Mouse (Mus musculus) kidney, adult 11 months (tissue): ENCODE data around the gene Sox5.

ENCODE experiments used
- DNase-seq: peaks from one replicate; pipeline ENCODE4 v3.0.0; 2022

Gene Sox5

DNA sequence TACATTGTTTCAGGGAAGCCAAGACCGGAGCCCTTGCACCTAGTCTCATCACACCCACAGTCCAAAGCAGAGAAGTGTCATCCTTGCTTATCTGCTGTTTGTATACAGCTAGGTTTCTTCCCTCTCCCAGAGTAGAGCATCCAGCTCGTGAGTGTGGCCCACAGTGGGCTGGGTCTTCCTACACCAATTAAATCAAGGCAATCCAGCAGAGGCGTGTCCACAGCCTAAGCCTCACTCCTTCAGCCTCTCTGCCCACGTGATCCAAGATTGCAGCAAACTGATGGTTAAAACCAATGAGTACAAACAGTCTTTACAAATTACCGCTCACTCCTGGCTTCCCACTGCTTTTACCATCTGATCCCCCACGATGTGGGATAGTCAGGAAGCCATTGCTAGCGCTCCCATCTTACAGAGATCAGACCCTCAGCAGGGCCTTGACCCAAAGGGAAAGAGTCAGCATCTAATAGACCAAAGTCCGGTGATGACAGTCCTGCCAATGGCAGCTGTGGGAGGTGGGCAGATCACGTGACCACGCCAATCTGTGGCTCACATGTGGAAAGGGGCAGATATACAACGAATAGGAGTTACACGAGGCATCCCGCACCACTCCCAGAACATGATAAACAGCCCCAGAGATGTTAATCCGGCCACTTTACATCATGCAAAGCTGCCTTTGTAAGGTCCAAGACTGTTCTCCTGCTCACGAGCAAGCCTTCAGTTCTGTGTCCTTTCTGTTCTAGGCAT lies 9.4 kb downstream of the Sox5 start:
- no peak for DNase-seq

DNA sequence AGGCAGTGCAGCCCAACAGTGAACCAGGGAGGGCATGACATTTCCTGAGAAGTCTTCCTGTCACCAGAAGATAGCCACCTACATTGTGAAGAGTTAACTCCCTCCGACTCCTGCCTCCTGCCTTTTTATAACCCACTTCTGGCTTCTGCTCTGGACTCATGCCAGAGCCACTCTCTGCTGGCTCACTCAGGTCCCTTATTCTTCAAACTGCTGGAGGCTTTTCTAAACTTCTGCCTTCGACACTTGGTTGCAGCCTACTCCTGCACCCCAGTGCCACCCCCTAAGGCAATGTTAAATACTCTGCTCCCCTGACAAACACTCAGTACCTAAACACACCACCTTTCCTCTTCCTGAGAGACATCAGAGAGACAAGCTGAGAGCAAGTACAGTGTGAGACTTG lies 12.7 kb downstream of the Sox5 start:
- no peak for DNase-seq

DNA sequence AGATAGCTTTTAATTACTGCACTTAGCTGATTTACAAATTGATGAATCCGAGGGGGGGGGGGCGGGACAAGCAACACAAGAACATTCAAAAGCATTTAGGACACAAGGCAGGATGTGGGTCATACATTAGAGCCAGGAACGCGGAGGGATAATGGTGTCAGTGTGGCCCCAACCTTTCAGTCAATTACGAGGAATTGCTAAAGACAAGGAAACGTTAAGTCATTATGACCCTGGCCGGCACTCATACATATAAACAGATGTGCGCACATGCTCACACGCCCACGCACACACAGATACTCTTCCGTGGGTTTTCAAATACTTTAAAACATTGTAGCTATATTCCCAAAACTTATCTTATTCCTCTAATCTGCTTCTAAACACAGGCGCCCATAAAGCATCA lies 19.9 kb downstream of the Sox5 start:
- DNase-seq = no peak

DNA sequence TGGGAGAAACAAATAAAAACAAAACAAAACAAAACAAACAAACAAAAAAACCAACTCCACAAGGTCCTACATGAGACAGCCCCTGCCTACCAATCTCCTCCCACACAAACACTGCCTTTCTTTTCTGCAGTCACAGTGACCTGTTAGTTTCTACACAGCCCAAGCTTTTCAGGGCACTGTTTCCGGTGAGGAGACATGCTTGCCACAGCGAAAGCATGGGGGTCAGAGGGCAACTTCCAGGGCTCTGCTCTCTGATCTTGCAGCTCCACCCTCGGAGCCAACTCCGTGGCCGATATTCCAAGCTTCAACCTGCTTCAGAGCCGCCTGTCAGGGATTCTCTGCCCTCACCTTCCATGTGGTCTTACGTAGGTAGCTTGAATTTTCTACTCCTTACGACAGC lies 22.6 kb downstream of the Sox5 start:
- no peak for DNase-seq

DNA sequence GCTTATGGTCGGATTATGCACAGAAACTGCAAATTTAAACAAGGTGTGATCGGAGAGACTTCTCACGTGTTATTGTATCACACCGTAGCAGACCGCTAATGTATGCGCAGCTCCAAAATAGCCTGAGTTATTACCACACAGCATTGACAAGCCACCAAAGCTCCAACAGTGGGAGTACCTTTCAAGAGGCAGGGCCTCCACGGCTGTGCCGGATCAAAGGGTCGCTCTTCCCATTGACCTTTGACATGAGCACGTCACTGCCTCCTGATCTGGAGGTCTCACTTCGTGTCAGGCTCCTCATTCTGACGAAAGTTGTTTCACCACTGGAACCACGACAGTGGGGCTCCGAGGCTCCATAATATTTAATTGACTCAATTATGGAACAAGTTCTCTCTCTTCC lies 24.4 kb downstream of the Sox5 start:
- DNase-seq = no peak

DNA sequence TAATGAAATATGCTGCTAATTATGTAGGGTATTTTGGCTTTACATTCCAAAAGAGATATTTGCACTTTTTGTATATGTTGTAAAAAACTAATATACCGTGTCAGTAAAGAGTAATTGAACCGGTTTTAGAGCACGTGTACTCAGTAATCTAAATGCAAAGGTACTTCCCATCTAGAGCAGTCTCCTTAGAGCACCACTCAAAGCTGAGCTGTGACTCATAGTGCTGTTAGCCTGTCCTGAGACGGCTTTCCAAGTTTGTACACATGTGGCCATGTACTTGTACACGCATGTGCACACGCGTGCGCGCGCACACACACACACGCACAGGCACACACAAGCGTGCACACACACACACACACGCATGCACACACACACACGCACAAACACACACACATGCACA lies 25.3 kb downstream of the Sox5 start:
- DNase-seq = no peak

DNA sequence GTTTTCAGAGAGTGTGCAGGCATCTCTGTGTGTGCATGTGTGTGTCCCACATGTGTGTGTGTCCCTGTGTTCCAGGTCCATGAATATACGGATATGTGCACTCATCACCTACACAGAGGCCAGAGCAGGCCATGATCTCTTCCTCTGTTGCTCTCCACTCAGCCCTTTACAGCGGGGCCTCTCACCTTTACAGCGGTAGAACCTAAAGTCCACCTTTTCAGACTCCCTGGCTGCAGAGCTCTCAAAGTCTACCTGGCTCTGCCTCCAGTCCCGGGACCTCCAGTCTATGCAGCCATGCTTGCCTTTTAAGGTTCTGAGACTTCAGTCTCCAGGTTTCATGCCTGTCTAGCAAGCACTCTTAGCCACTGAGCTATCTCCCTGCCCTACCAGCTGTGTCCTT lies 26.5 kb downstream of the Sox5 start:
- DNase-seq = no peak

DNA sequence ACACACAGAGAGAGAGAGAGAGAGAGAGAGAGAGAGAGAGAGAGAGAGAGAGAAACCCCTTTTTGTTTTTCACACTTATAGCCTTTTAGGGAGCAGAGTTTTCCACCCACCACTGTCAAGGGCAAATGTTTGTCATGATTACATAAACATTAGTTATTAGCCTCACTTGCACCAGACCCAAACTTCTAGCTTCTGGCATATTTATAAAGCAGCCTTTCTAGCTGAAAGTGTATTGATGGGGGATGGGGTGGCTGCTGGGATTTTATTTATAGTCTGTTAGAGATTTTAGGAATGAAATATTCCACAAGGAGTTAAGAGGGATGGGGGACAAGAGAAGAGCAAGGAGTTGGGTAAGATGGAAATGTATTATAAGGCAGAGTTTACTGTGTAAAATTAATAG lies 27.4 kb downstream of the Sox5 start:
- DNase-seq = no peak

DNA sequence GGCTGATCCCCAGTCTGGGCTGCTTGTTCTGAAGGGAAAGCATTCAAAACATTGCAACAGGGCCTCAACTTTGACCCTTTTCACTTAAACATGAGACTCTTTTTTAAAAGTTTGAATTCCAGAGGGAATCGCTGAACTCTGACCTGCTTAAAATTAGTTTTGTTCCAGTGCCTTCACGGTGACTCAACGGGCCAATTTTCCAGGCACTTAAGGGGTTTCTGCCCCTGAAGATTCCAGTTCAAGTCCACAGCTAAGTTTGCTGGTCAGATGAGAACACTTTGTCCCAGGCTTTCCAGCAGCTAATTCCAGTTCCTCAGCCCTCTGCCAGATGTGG lies 27.8 kb downstream of the Sox5 start:
- DNase-seq = peak; percentile 34

DNA sequence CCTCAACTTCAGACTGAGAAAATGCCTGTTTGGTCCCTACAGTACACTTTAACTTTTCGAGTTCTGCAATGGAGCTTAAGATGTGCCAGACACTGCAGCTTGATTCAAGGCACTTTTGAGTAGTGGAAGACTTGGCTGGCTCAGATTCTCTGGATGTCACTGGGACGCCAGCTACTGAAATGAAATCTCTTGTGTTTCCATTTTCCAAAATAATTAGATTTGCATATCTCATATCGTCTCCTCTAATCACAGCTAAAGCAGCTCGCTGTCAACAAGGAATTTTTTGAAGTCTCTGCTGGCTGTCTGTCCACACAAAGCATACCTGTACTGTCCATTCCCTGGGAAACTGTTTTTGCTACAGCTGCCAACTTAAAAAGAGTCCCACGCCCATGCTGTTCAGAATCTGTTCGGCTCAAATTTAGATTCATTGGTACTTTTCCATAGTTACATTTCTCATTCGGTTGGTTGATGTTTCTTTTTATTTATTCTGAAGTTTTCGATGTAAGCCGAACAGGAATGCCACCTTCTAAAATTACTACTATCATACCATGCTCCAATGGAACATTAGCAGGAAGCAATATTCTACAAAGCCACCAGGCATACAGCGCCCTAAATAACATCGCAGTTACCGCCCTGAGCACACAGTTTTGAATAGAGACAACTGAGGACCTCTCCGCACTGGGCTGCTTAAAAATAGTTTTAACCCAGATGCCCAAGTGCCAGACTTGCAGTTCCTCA lies 28.4 kb downstream of the Sox5 start:
- DNase-seq = no peak

DNA sequence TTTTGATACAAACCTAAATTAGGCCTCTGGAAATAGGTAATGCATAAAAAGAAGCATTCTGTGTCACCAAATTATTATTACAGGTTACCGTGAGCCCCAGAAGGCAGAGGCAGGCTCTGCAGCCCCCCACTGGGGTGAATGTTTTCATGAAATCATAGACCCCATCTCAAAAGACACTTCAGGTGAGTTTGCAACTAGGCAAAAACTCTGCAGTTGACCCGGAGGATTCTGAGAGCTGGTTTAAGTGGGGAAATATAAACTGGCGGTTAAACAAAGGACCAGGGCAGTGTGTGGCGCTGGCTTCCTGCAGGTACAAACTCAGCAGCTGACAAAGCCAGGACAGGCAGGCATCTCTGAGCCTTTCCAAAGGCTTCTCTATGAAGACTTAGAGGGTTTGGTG lies 30.2 kb downstream of the Sox5 start:
- DNase-seq = no peak

DNA sequence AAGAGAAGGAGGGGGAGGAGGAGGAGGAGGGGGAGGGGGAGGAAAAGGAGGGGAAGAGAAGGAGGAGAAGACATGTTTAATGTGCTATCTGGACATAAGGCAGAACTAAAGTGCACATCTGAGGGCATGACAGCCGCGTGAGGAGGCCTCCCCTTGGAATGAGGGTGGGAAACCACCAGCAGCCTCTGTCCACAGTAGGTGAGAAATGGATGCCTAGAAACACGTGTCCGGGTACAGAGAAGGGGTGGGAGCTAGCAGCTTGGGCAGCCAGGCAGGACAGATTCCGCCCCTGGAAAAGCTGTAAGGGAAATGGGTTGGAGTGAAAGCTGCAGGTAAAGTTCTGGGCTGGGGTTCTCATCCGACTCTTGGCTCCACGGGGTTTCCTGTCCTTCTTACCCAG lies 31.6 kb downstream of the Sox5 start:
- no peak for DNase-seq

DNA sequence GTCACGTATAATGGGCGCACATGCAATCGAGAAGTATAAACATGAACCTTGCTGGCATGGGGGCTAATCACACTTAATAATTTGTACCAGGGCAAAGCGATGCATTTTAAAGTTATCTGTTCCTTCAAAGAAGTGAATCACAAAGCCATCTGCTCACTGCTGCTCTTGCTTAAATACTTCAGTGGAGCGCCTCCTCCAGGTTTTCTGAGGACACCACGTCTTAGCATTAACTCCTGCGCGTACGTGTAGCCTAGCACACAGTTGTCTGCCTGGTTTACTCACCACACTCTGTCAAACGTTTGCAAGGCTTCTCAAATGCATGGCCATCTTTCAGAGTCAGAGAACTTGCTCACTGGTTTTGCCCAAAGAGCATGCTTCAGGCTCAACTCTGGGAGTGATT lies 35.3 kb downstream of the Sox5 start:
- DNase-seq = no peak

DNA sequence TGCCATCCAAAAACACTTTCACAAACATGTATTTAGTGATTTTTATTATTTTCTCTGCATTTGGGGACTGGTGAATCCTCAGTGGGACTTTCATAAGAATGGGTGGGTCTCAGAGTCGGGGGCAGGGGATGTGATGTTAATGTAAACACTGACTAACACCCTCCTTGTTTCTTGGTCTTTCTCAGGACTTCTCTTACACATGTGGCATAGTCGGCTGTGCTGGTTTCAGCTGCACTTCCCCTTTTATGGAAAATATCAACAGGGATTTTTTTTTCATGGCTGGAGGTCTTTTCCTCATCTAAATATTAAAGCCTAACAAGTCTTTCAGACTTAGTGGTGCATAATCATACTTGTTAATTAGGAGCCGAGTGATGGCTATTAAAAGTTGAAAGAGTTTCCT lies 39.2 kb downstream of the Sox5 start:
- no peak for DNase-seq

DNA sequence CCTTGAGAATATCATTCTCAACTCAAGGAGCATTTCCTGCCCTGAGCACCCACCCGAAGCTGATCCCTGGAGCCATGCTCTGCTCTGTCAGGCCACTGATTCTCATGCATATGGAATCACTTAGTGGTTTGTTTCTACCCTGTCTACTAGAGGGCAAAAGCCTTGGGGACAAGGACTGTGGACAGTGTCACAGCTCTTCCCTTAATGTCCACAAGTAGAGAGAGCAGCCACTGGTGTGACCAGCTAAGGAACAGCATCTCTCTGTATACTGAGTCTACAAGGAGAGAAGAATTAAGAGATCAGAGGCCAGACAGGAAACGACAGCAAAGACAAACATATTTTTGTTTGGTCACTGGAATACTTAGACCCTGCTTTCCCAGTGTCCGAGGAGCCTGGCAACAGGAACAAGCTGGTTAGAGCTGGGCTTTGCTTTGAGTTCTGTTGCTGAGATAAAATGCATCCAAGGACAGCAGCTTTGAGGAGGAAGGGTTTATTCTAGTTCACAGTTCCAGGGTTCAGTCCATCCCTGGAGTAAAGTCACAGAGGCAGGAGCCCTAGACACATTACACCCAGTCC lies 40.6 kb downstream of the Sox5 start:
- no peak for DNase-seq

DNA sequence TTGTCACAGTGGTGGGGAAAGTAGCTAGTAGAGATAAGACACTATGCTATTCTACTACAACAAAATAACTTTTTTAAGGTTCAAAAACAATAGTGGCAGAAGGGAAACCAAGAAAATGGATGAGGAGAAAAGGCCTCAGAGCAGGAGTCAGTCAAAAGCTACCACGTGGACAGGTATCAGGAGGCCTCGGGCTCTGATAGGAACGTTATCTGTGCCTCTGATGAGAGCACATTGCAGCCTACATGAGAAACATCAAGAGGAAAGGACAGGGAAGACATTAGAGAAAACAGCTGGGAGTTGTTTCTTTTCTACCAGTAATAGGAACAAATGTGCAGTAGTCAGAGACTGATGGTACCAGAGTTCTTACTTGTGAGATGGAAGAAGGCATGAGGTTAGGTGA lies 41.4 kb downstream of the Sox5 start:
- no peak for DNase-seq

DNA sequence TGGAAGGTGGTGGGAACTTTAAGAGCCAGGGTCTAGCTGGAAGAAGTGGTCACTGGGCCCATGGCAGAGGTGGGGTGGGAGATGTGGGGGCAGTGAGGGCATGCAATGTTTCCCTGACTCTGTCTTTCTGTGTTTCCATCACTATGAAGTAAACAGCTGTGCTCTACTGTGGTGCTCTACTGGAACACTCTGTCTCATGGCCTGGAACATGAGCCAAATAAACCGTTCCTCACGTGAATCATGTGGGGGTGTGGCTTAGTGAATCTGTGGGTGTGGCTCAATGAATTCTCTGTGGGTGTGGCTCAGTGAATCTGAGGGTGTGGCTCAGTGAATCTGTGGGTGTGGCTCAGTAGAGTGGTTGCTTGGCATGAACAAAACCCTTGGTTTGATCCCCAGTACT lies 42.0 kb downstream of the Sox5 start:
- no peak for DNase-seq

DNA sequence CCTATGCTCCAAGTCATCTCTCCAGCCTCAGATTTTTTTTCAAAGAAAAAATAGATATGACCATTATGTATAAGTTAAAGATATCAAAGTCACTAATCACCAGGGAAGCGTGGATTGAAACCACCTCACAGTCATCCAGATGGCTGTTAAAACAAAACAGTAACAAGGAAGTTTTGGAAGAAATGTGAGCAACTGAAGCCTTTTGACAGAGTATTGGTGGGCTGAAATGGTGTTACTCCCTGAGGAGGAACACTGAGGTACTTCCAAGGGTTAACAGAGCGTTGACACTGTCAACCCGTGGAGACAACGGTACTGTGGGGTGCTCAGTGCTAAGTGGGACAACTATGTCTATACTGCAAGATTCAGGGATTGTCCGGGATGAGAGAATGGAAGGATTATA lies 44.0 kb downstream of the Sox5 start:
- DNase-seq = no peak

DNA sequence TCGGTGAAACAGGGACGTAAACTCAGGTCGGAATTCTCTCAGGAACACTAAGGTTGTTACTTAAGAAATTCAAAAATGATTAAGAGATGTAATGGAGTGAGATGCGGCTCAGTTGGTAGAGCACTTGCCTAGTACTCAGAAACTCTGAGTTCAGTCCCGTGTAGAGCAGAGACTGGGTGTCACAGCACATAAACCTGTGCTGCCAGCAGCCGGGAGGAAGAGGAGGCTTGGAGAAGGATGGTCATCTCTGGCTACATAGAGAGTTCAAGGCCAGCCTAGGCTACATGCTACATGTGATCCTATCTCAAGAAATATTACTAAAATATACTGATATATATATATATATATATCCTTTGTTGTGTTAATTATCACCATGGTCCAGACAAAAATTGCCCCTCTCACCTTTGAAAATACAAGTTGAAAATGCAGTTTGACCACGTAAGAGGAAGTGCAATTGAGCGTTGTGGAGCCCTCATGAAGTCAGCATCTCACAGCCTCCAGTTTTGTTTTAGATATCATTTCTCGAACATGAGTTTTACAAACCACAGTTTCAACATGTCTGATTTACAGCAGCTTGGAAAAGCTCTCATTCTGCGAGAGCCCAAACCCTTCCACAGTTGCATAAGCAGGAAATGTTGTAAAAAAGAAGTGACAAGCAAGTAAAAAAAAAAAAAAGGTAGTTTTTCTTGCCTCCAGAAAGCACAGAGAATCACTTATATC lies 50.4 kb downstream of the Sox5 start:
- DNase-seq = no peak

DNA sequence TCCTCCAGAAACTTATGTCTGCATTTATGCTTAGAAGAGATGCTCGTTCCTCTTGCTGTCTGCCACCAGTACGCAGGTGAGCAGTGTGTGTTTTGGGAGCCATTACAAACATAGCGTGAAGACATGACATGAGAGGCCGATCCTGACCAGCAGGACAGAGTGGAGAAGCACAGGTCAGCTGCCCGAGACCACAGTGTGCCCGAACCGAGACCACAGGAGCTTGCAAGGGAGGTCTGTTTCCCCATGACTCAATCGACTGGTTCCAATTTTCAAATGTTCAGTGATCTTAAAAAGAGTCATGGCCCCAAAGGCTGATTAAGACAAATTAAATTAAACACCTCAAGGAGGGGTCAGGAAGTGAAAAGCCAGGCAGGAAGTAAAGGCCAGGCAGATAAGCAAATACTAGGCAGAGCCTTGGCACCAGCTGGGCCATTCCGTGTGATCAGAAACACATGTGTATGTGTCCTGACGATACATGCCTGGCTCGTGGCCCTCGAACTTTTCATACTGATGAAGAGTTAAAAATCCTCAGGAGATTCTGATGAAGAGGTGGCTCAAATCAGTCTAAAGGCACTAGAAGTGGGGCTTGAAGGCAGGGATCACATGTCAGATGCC lies 58.1 kb downstream of the Sox5 start:
- DNase-seq = no peak

DNA sequence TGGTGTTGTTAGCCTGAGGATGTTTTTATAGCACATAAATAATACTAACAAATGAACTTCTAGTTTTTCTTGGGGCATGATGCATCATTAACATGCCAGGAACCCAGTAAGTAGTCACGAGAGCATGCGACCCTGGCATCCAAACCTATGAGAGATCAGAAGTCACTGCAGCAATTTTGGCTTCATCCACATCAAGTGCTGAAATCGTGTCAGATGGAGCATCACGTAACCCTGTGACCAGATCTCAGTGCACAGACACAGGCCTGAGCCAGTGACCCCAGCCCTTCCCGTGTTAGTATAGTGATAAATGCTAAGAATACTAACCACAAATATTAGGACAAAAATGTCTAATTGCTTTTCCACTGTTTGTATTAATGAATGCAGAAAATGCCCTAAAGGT lies 58.8 kb downstream of the Sox5 start:
- no peak for DNase-seq

DNA sequence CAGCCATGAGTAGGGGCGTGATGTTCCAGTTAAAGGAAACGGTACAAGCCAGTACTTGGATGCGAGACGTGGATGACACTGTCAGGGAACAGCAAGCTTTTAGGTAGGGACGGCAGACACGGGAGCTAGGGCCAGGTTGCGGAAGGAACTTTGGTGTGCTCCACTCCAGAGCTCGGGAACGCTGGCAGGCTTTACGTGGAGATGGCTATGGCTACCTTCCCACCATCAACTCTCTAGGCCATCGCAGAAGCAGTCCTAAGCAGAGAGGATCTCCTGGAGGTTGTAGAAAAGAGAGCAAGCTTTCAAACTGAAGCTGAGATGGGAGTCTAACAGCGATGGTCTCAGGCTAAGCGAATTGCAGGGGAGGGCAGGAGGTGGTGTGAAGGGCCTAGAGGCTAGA lies 60.9 kb downstream of the Sox5 start:
- no peak for DNase-seq

DNA sequence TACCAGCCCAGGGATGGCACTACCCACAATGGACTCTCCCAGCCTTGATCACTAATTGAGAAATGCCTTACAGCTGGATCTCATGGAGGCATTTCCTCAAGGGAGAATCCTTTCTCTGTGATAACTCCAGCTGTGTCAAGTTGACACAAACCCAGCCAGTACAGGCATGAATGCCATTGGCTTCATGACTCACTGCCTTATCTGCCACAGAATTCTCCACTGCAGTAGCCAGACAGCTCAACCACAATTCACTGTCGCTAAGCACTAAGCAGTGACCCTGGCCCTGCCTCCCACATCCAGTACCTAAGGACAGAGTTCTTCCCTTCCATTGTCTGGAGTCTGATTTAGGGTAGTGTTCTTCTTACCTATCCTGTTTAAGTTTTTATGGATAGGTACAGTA lies 65.4 kb downstream of the Sox5 start:
- DNase-seq = no peak

DNA sequence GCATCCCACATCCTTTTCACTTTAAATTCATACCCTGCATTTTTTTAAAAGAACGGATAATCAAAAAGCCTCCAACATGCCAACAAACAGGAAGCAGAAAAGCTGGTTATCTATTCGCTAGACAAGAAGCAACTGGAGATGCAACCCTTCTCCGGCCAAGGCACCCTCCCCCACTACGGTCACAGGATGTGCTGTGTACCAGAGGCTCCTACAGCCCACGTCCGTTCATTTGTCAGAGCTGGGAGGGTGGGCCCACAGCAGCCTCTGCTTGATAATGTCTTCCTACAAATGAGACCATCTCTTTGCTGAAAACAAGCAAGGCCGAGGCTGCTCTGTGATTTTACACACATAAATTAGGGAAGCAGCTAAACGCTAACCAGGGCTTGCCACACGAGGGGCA lies 69.9 kb downstream of the Sox5 start:
- DNase-seq = no peak
